Mouse (Mus musculus): ENCODE data around the gene Rps3.

GRCm38 (mm10) chr7:99450703-99451102, 32.8 kb downstream of the Rps3 start:
- TF ChIP-seq CTCF (IDR thresholded peaks at IDR 0.05; ENCODE audit: borderline replicate concordance, insufficient read depth, low read length) (0 out of 2 replicates have a peak, but pooled peaks have one; percentile 31), POLR2A (IDR thresholded peaks at IDR 0.05; ENCODE audit: low read depth, low read length) (no peak)
